Mouse (Mus musculus) heart, postnatal 0 days (tissue): Measurements from ENCODE around the gene Rnf227. TPM values are rescaled to one million over a fixed set of nuclear protein-coding genes. Genes with fewer than 3 reads are reported as not detected.
A peak's percentile ranks its signal among the peaks of the same experiment; 100 is the strongest.

Source experiments
- ATAC-seq: fragments of 200-750 bp; cut with Nextera tagmentation; 2 replicates; pipeline ENCODE4 v1.8.0; 2017; ENCODE audit warnings: low read depth, moderate number of reproducible peaks, moderate library complexity; ENCODE audit not compliant: insufficient read depth
- DNase-seq: peaks from one replicate; pipeline ENCODE4 v3.0.0-alpha.2; 2016; ENCODE audit warnings: low spot score
- H3K27ac ChIP-seq: fragments of 300-500 bp; sonication (generic); 2 replicates; pipeline ENCODE4 v1.5.1; 2014; ENCODE audit warnings: low read depth, mild to moderate bottlenecking
- H3K27me3 ChIP-seq: fragments of 300-500 bp; sonication (generic); 2 replicates; pipeline ENCODE4 v1.6.1; 2014; ENCODE audit warnings: low read length, mixed read lengths; ENCODE audit not compliant: control insufficient read depth, insufficient read depth
- H3K36me3 ChIP-seq: fragments of 300-500 bp; sonication (generic); replicated peaks from 2 replicates; pipeline ENCODE4 v1.6.1; 2014; ENCODE audit warnings: low read length, mixed read lengths; ENCODE audit not compliant: control insufficient read depth, insufficient read depth
- H3K4me1 ChIP-seq: fragments of 300-500 bp; sonication (generic); 2 replicates; pipeline ENCODE4 v1.6.1; 2014; ENCODE audit warnings: antibody characterized with exemption; ENCODE audit not compliant: control insufficient read depth, insufficient read depth
- H3K4me2 ChIP-seq: fragments of 300-500 bp; sonication (generic); 2 replicates; pipeline ENCODE4 v1.6.1; 2014; ENCODE audit warnings: low read depth, mild to moderate bottlenecking, low read length, moderate library complexity
- H3K4me3 ChIP-seq: fragments of 300-500 bp; sonication (generic); 2 replicates; pipeline ENCODE4 v1.5.1; 2014; ENCODE audit warnings: low read depth, low read length
- H3K9ac ChIP-seq: fragments of 300-500 bp; sonication (generic); replicated peaks from 2 replicates; pipeline ENCODE4 v1.6.1; 2014; ENCODE audit warnings: low read depth, low read length, mixed read lengths
- H3K9me3 ChIP-seq: fragments of 300-500 bp; sonication (generic); replicated peaks from 2 replicates; pipeline ENCODE4 v1.6.1; 2016; ENCODE audit warnings: low read length; ENCODE audit not compliant: control insufficient read depth
- CTCF ChIP-seq: IDR thresholded peaks from 2 replicates; pipeline ENCODE4 v1.5.1; 2016; ENCODE audit warnings: antibody characterized with exemption, control low read depth, low read depth
- EP300 ChIP-seq: IDR thresholded peaks from 2 replicates; pipeline ENCODE4 v1.6.1; 2016; ENCODE audit warnings: antibody characterized with exemption, low read depth
- WGBS: fragments of 180-500 bp; shearing (Covaris S2); extraction: QIAGEN DNeasy Blood & Tissue Kit; methylation state at CpG from one replicate; pipeline ENCODE4 v1.1.7; 2014; 5-methylcytosine and 5-hydroxymethylcytosine counted together
- polyA plus RNA-seq: library from polyadenylated mRNA; unstranded; fragments of >200 nt; fragmentation: Nextera tagmentation; extraction: Ambion mirVana; gene quantifications from 2 replicates; pipeline ENCODE4 v1.2.1, GENCODE M21; 2015
- total RNA-seq: library from RNA; depleted of rRNA; stranded (reverse); fragments of >200 nt; gene quantifications from 2 replicates; pipeline ENCODE4 v1.2.3, GENCODE M21; 2014; ENCODE audit warnings: low replicate concordance

The Rnf227 gene
- total and polyA plus RNA-seq, 2 experiments from 2014 or later = 3.4 to 10.2 TPM

DNA sequence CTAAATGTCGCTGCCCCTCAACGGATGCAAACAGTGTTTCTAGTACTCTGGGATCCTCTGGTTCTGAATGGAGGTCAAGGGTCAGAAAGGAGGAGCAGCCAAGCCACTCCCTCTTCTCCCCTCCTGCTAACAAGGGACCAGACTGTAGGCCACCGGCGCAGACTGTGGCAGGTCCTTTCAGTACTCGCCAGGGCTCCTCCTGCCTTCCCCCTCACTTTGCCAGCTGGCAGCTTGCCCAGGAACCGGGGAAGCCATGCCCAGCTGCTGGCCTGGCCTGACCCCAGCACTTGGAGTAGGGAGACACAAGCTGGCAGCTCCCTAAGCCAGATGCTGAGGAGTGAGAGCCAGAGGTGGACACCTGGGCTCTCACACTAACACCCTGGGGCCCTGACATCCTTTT is 24.6 kb downstream of the Rnf227 start:
- peak; percentile 91 for DNase-seq
- Histone ChIP-seq H3K27ac (peak overlapping the region; percentile 97), H3K9ac (no peak overlapping the region), H3K4me3 (no peak overlapping the region), H3K27me3 (no peaks in the 10 kb centered on the region), H3K9me3 (no peaks in the 10 kb centered on the region), H3K36me3 (peaks cover 30% of the 10 kb centered on the region), H3K4me2 (peak overlapping the region; percentile 24; the same call in 1 of the 2 replicates), H3K4me1 (peaks cover 41% of the 10 kb centered on the region)
- TF ChIP-seq EP300 (no peak), CTCF (no peak)
- WGBS = 2% methylated on average over 6 of the region's 6 CpGs
- peak; percentile 81 for ATAC-seq

DNA sequence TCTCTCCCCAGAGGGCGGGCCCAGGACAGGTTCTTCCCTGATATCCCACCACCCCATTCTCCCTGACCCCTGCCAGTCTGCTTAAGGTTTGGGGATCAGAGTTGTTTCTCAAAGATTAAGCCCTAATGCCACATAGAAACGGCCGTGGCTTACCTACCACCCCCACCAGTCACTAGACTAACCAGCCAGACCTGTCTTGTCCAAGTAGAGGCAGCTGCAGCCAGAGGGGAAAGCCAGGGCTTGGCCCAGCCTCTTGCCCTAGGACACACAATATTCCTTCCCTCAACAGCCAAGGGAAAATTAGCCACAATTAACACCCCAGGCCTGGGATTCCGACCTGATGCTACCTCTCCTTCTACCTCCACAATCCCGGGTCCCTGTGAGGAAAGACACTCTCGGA is 25.5 kb downstream of the Rnf227 start:
- DNase-seq = no peak
- no peak for TF ChIP-seq EP300
- no peak for TF ChIP-seq CTCF

DNA sequence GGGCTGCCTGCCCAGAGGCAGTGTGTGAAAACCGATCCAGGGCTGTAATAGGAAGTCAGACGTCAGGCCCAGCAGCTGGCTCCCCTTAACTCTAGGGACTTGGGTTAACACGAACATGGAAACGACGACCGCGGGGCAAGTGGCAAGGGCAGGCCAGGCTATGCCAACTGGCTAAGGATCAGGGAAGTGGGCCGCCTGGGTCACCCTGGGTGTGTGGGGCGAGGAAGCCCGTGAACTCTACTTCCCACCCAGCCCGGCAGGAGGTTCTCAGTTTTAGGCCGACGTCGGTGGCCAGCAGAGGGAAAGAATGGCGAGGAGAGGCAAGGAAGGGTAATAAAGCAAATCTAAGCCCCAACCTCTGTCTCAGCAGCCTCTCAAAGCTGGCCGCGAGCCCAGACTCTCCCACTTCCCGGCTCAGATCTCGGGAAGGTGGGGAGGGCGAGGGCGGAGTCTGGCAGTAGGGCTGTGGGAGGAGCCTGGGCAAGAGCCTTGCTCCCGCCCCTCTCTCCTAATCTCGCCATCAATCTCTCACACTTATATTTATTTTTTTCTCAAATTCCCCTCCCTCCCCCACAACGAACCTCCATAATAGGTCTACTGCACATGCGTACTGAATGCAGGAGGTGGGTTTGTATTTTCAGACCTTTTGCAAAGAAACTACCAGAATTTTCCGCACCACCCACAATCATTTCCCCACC is 26.0 kb downstream of the Rnf227 start:
- DNase-seq (peak; percentile 96), ATAC-seq (peak; percentile 75)
- H3K9me3 ChIP-seq = no peaks in the 10 kb centered on the region
- peak overlapping the region; percentile 97 for H3K27ac ChIP-seq
- TF ChIP-seq EP300 = peak; percentile 37; the same call in 1 of the 2 replicates
- TF ChIP-seq CTCF = 0 out of 2 replicates have a peak, but pooled peaks have one; percentile 14
- H3K9ac ChIP-seq = peak overlapping the region; percentile 99
- peaks cover 17% of the 10 kb centered on the region for H3K36me3 ChIP-seq
- WGBS = under 1% methylated on average over 26 of the region's 26 CpGs
- H3K4me1 ChIP-seq = peaks cover 41% of the 10 kb centered on the region
- H3K27me3 ChIP-seq = no peaks in the 10 kb centered on the region
- H3K4me2 ChIP-seq = peak overlapping the region; percentile 99
- peak overlapping the region; percentile 99 for H3K4me3 ChIP-seq

More for the DNA sequence above, 25.5 kb downstream of the Rnf227 start:
- no peaks in the 10 kb centered on the region for H3K27me3 ChIP-seq
- WGBS = 41% methylated on average over 6 of the region's 6 CpGs
- 0 out of 2 replicates have a peak overlapping the region, but pooled peaks have one; percentile 99 for H3K4me3 ChIP-seq
- peaks cover 22% of the 10 kb centered on the region for H3K36me3 ChIP-seq
- H3K27ac ChIP-seq = peak overlapping the region; percentile 97
- H3K4me1 ChIP-seq = peaks cover 41% of the 10 kb centered on the region
- no peaks in the 10 kb centered on the region for H3K9me3 ChIP-seq
- peak overlapping the region; percentile 54; the same call in 1 of the 2 replicates for H3K9ac ChIP-seq
- peak overlapping the region; percentile 99 for H3K4me2 ChIP-seq
- no peak for ATAC-seq

DNA sequence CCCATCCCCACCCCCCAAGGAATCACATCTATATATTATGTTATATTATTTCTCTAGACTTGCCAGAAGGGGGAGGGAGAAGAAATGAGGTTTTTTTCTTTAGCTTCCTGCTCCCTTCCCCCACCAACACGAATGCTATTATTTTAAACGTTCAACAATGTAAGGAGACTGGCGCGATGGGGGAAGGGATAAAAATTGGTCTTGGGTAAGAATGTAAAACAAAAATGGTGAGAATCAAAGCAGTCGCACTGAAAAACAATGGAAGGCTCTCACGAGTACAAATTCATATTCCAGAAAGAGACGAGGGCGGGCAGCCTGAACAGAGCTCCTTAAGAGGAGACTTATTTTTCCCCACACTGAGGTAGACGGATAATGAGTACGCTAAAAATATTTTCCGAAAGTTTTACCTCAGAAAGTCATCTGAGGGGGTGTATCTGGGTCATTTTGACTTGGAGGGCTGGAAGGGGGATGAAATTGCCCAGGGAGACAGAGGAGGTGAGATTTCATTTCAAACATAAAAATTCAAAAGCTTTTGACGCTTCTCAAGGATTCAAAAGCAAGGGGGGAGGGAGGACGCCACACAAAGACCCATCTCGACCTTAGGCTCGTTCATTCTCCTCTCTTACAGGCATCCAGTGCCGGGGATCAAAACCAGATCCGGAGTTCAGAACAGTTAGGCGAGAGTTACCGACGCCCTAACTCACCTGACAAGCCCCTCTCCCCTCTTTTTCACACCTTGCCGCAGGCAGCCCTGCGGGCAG is 26.8 kb downstream of the Rnf227 start:
- no peaks in the 10 kb centered on the region for H3K27me3 ChIP-seq
- peaks cover 9% of the 10 kb centered on the region for H3K36me3 ChIP-seq
- peak; percentile 36 for DNase-seq
- peak overlapping the region; percentile 99 for H3K4me2 ChIP-seq
- H3K9ac ChIP-seq = peak overlapping the region; percentile 99
- TF ChIP-seq CTCF = no peak
- TF ChIP-seq EP300 = no peak; the same call in 1 of the 2 replicates
- H3K27ac ChIP-seq = peak overlapping the region; percentile 97
- no peaks in the 10 kb centered on the region for H3K9me3 ChIP-seq
- peak overlapping the region; percentile 99 for H3K4me3 ChIP-seq
- under 1% methylated on average over 22 of the region's 22 CpGs for WGBS
- peaks cover 43% of the 10 kb centered on the region for H3K4me1 ChIP-seq
- ATAC-seq = no peak

DNA sequence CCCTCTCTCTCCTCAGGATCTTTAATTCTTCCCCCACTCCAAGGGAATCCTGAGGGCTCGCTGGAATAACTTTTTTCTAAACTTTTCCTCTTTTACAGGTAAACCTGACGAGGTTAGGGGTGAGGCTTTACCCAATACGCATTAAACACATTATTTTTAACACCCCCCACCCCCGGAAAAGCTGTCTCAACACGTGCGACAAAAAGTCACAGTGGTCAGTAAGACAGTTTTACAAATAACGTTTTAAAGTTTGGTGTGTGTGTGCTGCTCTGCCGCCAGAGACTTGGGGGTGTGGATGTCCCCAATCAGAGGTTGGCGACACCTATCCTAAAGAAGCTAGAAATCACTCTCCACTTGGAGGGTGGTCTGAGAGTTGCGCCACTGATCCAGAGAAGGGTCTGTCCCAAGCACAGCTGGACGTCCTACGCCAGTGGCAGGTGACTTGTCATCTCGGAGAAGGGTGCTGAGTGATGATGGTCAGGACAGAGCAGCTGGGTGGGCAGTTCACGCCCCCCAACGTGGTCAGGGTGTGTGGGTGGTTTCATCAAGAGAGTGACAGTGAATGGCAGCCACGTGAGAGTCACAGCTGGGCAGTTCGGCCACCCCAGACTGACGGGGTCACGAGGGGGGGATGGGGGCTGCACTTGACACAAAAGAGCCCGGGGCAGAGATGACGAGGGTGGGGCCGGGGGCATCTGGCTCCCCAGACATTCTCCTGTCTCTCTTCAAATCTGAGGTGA is 27.5 kb downstream of the Rnf227 start:
- Histone ChIP-seq H3K36me3 (peaks cover 8% of the 10 kb centered on the region; the same call in 1 of the 2 replicates), H3K27me3 (no peaks in the 10 kb centered on the region), H3K4me1 (peaks cover 43% of the 10 kb centered on the region), H3K4me2 (peak overlapping the region; percentile 99), H3K9ac (peak overlapping the region; percentile 99), H3K27ac (peak overlapping the region; percentile 97), H3K4me3 (peak overlapping the region; percentile 99), H3K9me3 (no peaks in the 10 kb centered on the region)
- 1% methylated on average over 22 of the region's 22 CpGs for WGBS
- DNase-seq = no peak
- ATAC-seq = peak; percentile 15; the same call in 1 of the 2 replicates
- TF ChIP-seq CTCF (no peak), EP300 (no peak)
